Mouse (Mus musculus): ENCODE measurements around the gene Rhbg. TPM values are rescaled to one million over a fixed set of nuclear protein-coding genes. Genes with fewer than 3 reads are reported as not detected.

Gene Rhbg
- polyA plus RNA-seq, 1 experiment from 2014 or later, result 0.21 TPM

GRCm38 (mm10) chr3:88213019-88213418, 41.5 kb downstream of the Rhbg start:
- Histone ChIP-seq H3K9me3 (ENCODE audit: control insufficient read depth, low read length) (no peaks in the 10 kb centered on the region), H3K4me2 (ENCODE audit: low read length) (peak overlapping the region; percentile 59), H3K4me1 (ENCODE audit: control insufficient read depth, insufficient read depth, low read length) (peaks cover 27% of the 10 kb centered on the region), H3K9ac (replicated peaks; ENCODE audit: low read length) (peak overlapping the region; percentile 82; the same call in 1 of the 2 replicates), H3K27me3 (ENCODE audit: control insufficient read depth, insufficient read depth, low read length) (peaks cover 57% of the 10 kb centered on the region), H3K27ac (replicated peaks; ENCODE audit: low read depth, low read length) (peak overlapping the region; percentile 87), H3K36me3 (ENCODE audit: control insufficient read depth, insufficient read depth, low read length) (peaks cover 21% of the 10 kb centered on the region; the same call in 1 of the 2 replicates), H3K4me3 (replicated peaks; ENCODE audit: low read depth, low read length) (peak overlapping the region; percentile 55)
- ATAC-seq (ENCODE audit: low FRiP score, low TSS enrichment) (no peak), DNase-seq (no peak)
- WGBS, result 10% methylated on average over 2 of the region's 2 CpGs

GRCm38 (mm10) chr3:88212356-88212755, 42.2 kb downstream of the Rhbg start:
- Histone ChIP-seq H3K4me3 (replicated peaks; ENCODE audit: low read depth, low read length) (peak overlapping the region; percentile 55), H3K9ac (replicated peaks; ENCODE audit: low read length) (peak overlapping the region; percentile 74), H3K9me3 (ENCODE audit: control insufficient read depth, low read length) (no peaks in the 10 kb centered on the region), H3K4me1 (ENCODE audit: control insufficient read depth, insufficient read depth, low read length) (peaks cover 27% of the 10 kb centered on the region), H3K27me3 (ENCODE audit: control insufficient read depth, insufficient read depth, low read length) (peaks cover 57% of the 10 kb centered on the region), H3K27ac (replicated peaks; ENCODE audit: low read depth, low read length) (peak overlapping the region; percentile 88), H3K36me3 (ENCODE audit: control insufficient read depth, insufficient read depth, low read length) (peaks cover 21% of the 10 kb centered on the region; the same call in 1 of the 2 replicates), H3K4me2 (ENCODE audit: low read length) (peak overlapping the region; percentile 59)
- no peak for DNase-seq
- 15% methylated on average over 1 of the region's 1 CpGs for WGBS
- ATAC-seq (ENCODE audit: low FRiP score, low TSS enrichment), result no peak

- Histone ChIP-seq H3K9ac (replicated peaks; ENCODE audit: low read length) (peak overlapping the region; percentile 74), H3K27me3 (ENCODE audit: control insufficient read depth, insufficient read depth, low read length) (peaks cover 49% of the 10 kb centered on the region), H3K4me3 (replicated peaks; ENCODE audit: low read depth, low read length) (peak overlapping the region; percentile 55), H3K36me3 (ENCODE audit: control insufficient read depth, insufficient read depth, low read length) (peaks cover 19% of the 10 kb centered on the region; the same call in 1 of the 2 replicates), H3K4me1 (ENCODE audit: control insufficient read depth, insufficient read depth, low read length) (peaks cover 35% of the 10 kb centered on the region), H3K27ac (replicated peaks; ENCODE audit: low read depth, low read length) (peak overlapping the region; percentile 88), H3K9me3 (ENCODE audit: control insufficient read depth, low read length) (no peaks in the 10 kb centered on the region), H3K4me2 (ENCODE audit: low read length) (peak overlapping the region; percentile 59)
- no peak for ATAC-seq (ENCODE audit: low FRiP score, low TSS enrichment)
- WGBS, result 15% methylated on average over 2 of the region's 2 CpGs
- peak; percentile 3 for DNase-seq
Observed at GRCm38 (mm10) chr3:88210918-88211317, 43.6 kb downstream of the Rhbg start.

GRCm38 (mm10) chr3:88210121-88210520, 44.4 kb downstream of the Rhbg start:
- peak overlapping the region; percentile 74 for H3K9ac ChIP-seq (replicated peaks; ENCODE audit: low read length)
- H3K9me3 ChIP-seq (ENCODE audit: control insufficient read depth, low read length), result no peaks in the 10 kb centered on the region
- 15% methylated on average over 2 of the region's 2 CpGs for WGBS
- peaks cover 12% of the 10 kb centered on the region; the same call in 1 of the 2 replicates for H3K36me3 ChIP-seq (ENCODE audit: control insufficient read depth, insufficient read depth, low read length)
- ATAC-seq (ENCODE audit: low FRiP score, low TSS enrichment), result no peak
- H3K27me3 ChIP-seq (ENCODE audit: control insufficient read depth, insufficient read depth, low read length), result peaks cover 41% of the 10 kb centered on the region
- H3K4me3 ChIP-seq (replicated peaks; ENCODE audit: low read depth, low read length), result peak overlapping the region; percentile 55
- peaks cover 33% of the 10 kb centered on the region for H3K4me1 ChIP-seq (ENCODE audit: control insufficient read depth, insufficient read depth, low read length)
- peak; percentile 12 for DNase-seq
- peak overlapping the region; percentile 59 for H3K4me2 ChIP-seq (ENCODE audit: low read length)
- peak overlapping the region; percentile 88 for H3K27ac ChIP-seq (replicated peaks; ENCODE audit: low read depth, low read length)

GRCm38 (mm10) chr3:88209306-88209705, 45.2 kb downstream of the Rhbg start:
- no peak for ATAC-seq (ENCODE audit: low FRiP score, low TSS enrichment)
- H3K4me2 ChIP-seq (ENCODE audit: low read length), result peak overlapping the region; percentile 59
- no peak for DNase-seq
- peak overlapping the region; percentile 88 for H3K27ac ChIP-seq (replicated peaks; ENCODE audit: low read depth, low read length)
- no peaks in the 10 kb centered on the region for H3K9me3 ChIP-seq (ENCODE audit: control insufficient read depth, low read length)
- H3K4me3 ChIP-seq (replicated peaks; ENCODE audit: low read depth, low read length), result peak overlapping the region; percentile 55
- H3K36me3 ChIP-seq (ENCODE audit: control insufficient read depth, insufficient read depth, low read length), result peaks cover 7% of the 10 kb centered on the region; the same call in 1 of the 2 replicates
- H3K9ac ChIP-seq (replicated peaks; ENCODE audit: low read length), result peak overlapping the region; percentile 74
- H3K4me1 ChIP-seq (ENCODE audit: control insufficient read depth, insufficient read depth, low read length), result peaks cover 34% of the 10 kb centered on the region
- peaks cover 33% of the 10 kb centered on the region for H3K27me3 ChIP-seq (ENCODE audit: control insufficient read depth, insufficient read depth, low read length)
- WGBS, result 2% methylated on average over 6 of the region's 6 CpGs

- peaks cover 37% of the 10 kb centered on the region for H3K4me1 ChIP-seq (ENCODE audit: control insufficient read depth, insufficient read depth, low read length)
Observed at GRCm38 (mm10) chr3:88208226-88208720, 46.2 kb downstream of the Rhbg start.

GRCm38 (mm10) chr3:88207451-88208100, 46.9 kb downstream of the Rhbg start:
- Histone ChIP-seq H3K9me3 (ENCODE audit: control insufficient read depth, low read length) (no peaks in the 10 kb centered on the region), H3K4me1 (ENCODE audit: control insufficient read depth, insufficient read depth, low read length) (peaks cover 43% of the 10 kb centered on the region), H3K4me2 (ENCODE audit: low read length) (peak overlapping the region; percentile 59), H3K27ac (replicated peaks; ENCODE audit: low read depth, low read length) (peak overlapping the region; percentile 88), H3K27me3 (ENCODE audit: control insufficient read depth, insufficient read depth, low read length) (peaks cover 35% of the 10 kb centered on the region), H3K4me3 (replicated peaks; ENCODE audit: low read depth, low read length) (peak overlapping the region; percentile 55), H3K9ac (replicated peaks; ENCODE audit: low read length) (peak overlapping the region; percentile 74), H3K36me3 (ENCODE audit: control insufficient read depth, insufficient read depth, low read length) (peaks cover 7% of the 10 kb centered on the region; the same call in 1 of the 2 replicates)
- DNase-seq (peak; percentile 72), ATAC-seq (ENCODE audit: low FRiP score, low TSS enrichment) (peak; percentile 18; the same call in 1 of the 2 replicates)
- WGBS, result under 1% methylated on average over 15 of the region's 15 CpGs

More at GRCm38 (mm10) chr3:88208226-88208720, 46.2 kb downstream of the Rhbg start:
- WGBS, result 1% methylated on average over 3 of the region's 3 CpGs
- Histone ChIP-seq H3K27me3 (ENCODE audit: control insufficient read depth, insufficient read depth, low read length) (peaks cover 31% of the 10 kb centered on the region), H3K9me3 (ENCODE audit: control insufficient read depth, low read length) (no peaks in the 10 kb centered on the region), H3K36me3 (ENCODE audit: control insufficient read depth, insufficient read depth, low read length) (peaks cover 7% of the 10 kb centered on the region; the same call in 1 of the 2 replicates), H3K4me3 (replicated peaks; ENCODE audit: low read depth, low read length) (peak overlapping the region; percentile 55), H3K4me2 (ENCODE audit: low read length) (peak overlapping the region; percentile 59), H3K9ac (replicated peaks; ENCODE audit: low read length) (peak overlapping the region; percentile 74), H3K27ac (replicated peaks; ENCODE audit: low read depth, low read length) (peak overlapping the region; percentile 88)
- ATAC-seq (ENCODE audit: low FRiP score, low TSS enrichment) (no peak), DNase-seq (peak; percentile 42)

GRCm38 (mm10) chr3:88206901-88207371, 47.6 kb downstream of the Rhbg start:
- WGBS, result under 1% methylated on average over 14 of the region's 14 CpGs
- peak overlapping the region; percentile 55 for H3K4me3 ChIP-seq (replicated peaks; ENCODE audit: low read depth, low read length)
- H3K4me2 ChIP-seq (ENCODE audit: low read length), result peak overlapping the region; percentile 59
- DNase-seq (peak; percentile 84), ATAC-seq (ENCODE audit: low FRiP score, low TSS enrichment) (peak; percentile 39; the same call in 1 of the 2 replicates)
- peak overlapping the region; percentile 74 for H3K9ac ChIP-seq (replicated peaks; ENCODE audit: low read length)
- H3K4me1 ChIP-seq (ENCODE audit: control insufficient read depth, insufficient read depth, low read length), result peaks cover 47% of the 10 kb centered on the region
- H3K9me3 ChIP-seq (ENCODE audit: control insufficient read depth, low read length), result no peaks in the 10 kb centered on the region
- H3K27me3 ChIP-seq (ENCODE audit: control insufficient read depth, insufficient read depth, low read length), result peaks cover 33% of the 10 kb centered on the region
- peak overlapping the region; percentile 88 for H3K27ac ChIP-seq (replicated peaks; ENCODE audit: low read depth, low read length)
- peaks cover 7% of the 10 kb centered on the region; the same call in 1 of the 2 replicates for H3K36me3 ChIP-seq (ENCODE audit: control insufficient read depth, insufficient read depth, low read length)

Data from midbrain, embryonic 14.5 days (tissue).